Comparison of ENCODE assay signal across 8 mouse cellular contexts in the genomic region with DNA sequence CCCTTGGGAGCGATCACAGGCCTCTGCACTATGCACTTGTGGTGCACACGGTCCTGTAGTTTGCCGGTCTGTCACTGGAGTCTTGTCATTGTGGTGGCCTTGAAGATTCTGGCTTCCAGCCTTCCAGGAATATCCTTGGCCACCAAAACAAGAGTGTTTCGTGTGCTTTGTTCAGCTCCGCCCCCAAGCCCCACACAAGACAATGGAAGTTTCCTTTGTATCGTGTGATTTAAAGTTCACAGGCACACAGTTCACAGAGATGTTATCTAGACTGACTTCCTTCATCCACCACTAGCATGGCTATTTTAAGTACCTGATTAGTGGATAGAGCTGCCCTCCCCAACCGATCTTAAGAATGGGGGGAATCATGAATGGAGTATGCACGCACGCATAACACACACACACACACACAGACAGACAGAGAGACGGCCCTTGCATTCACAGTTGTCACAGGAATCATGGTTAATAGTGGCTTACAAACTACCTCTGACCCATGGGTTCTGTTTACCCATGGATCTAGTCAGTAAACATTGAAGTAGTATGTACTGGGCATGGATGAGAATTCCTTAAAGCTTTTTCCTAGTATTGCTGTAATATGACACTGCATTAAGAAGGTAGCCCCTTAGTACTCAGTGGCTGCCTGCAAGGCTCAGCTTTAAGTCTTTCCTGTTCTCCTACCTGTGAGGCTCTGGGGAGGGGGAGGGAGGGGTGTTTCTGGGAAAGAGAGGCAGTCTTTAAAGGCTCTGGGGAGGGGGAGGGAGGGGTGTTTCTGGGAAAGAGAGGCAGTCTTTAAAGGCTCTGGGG.
A peak's percentile ranks its signal among the peaks of the same experiment; 100 is the strongest.
DNase-seq lines count a peak whose midpoint lies in the region; ATAC-seq and TF ChIP-seq lines count a peak whose summit lies in the region.

No protein-coding gene starts in this region.

- H3K27me3 ChIP-seq in liver, adult 2 months (ENCODE audit: control insufficient read depth, insufficient read depth, low read length): no peaks in the 10 kb centered on the region
- H3K27me3 ChIP-seq in heart, embryonic 12.5 days (replicated peaks): no peaks in the 10 kb centered on the region
- no peaks in the 10 kb centered on the region for H3K27me3 ChIP-seq in kidney, embryonic 15.5 days
- H3K27me3 ChIP-seq in cerebellum, adult 2 months (ENCODE audit: control insufficient read depth, insufficient read depth, low read length): no peaks in the 10 kb centered on the region; the same call in 1 of the 2 replicates

- no peak for TF ChIP-seq POLR2A in liver, adult 2 months (IDR thresholded peaks at IDR 0.05; ENCODE audit: extremely low read depth, insufficient read depth, low read length)
- TF ChIP-seq POLR2A in cerebellum, adult 2 months (IDR thresholded peaks at IDR 0.05; ENCODE audit: borderline replicate concordance, insufficient read depth, low read length): no peak

- no peaks in the 10 kb centered on the region for H3K9me3 ChIP-seq in heart, embryonic 12.5 days (replicated peaks)
- no peaks in the 10 kb centered on the region for H3K9me3 ChIP-seq in kidney, embryonic 15.5 days (replicated peaks)

- H3K27ac ChIP-seq in liver, adult 2 months (replicated peaks; ENCODE audit: insufficient read depth, low read depth, low read length): no peak overlapping the region
- peak overlapping the region; percentile 22 for H3K27ac ChIP-seq in heart, embryonic 12.5 days (ENCODE audit: poor library complexity, severe bottlenecking)
- peak overlapping the region; percentile 75 for H3K27ac ChIP-seq in kidney, embryonic 15.5 days
- H3K27ac ChIP-seq in cerebellum, adult 2 months (ENCODE audit: insufficient read depth, low read length): no peak overlapping the region

- H3K4me3 ChIP-seq in liver, adult 2 months (ENCODE audit: insufficient read depth, low read depth, low read length): no peak overlapping the region
- H3K4me3 ChIP-seq in heart, embryonic 12.5 days: no peak overlapping the region
- no peak overlapping the region for H3K4me3 ChIP-seq in kidney, embryonic 15.5 days (replicated peaks)
- no peak overlapping the region for H3K4me3 ChIP-seq in cerebellum, adult 2 months (replicated peaks; ENCODE audit: insufficient read depth, low read depth, low read length)

- DNase-seq in liver, adult 2 months (ENCODE audit: extremely low read depth, low read depth, low spot score): peak; percentile 10
- no peak for DNase-seq in liver
- peak; percentile 3 for DNase-seq in naive thymus-derived CD4-positive, alpha-beta T cell, adult 2 months (ENCODE audit: low read depth)
- no peak for DNase-seq in right cerebral cortex, postnatal 25 days
- no peak for DNase-seq in cerebellum, adult 2 months
- DNase-seq in cerebellum, postnatal 25 days: no peak

- no peaks in the 10 kb centered on the region for H3K79me2 ChIP-seq in liver, adult 2 months (ENCODE audit: control insufficient read depth, insufficient read depth, low read length)

- TF ChIP-seq CTCF in liver, adult 2 months (IDR thresholded peaks at IDR 0.05; ENCODE audit: low read depth, low read length): no peak
- TF ChIP-seq CTCF in cerebellum, adult 2 months (IDR thresholded peaks at IDR 0.05; ENCODE audit: borderline replicate concordance, insufficient read depth, low read depth, low read length): no peak

- ATAC-seq in heart, embryonic 12.5 days (ENCODE audit: insufficient number of reproducible peaks, low FRiP score): peak; percentile 48; the same call in 1 of the 2 replicates
- ATAC-seq in kidney, embryonic 15.5 days (replicated peaks; ENCODE audit: low FRiP score): peak; percentile 55

- H3K36me3 ChIP-seq in liver, adult 2 months (ENCODE audit: control insufficient read depth, insufficient read depth, low read length): no peaks in the 10 kb centered on the region
- H3K36me3 ChIP-seq in heart, embryonic 12.5 days: no peaks in the 10 kb centered on the region
- H3K36me3 ChIP-seq in kidney, embryonic 15.5 days: 0 out of 2 replicates have a peak, but pooled peaks cover 5% of the 10 kb centered on the region

- H3K9ac ChIP-seq in liver, adult 2 months (ENCODE audit: low read depth, low read length): no peak overlapping the region
- no peak overlapping the region for H3K9ac ChIP-seq in heart, embryonic 12.5 days
- no peak overlapping the region for H3K9ac ChIP-seq in kidney, embryonic 15.5 days

- peak overlapping the region; percentile 29 for H3K4me2 ChIP-seq in heart, embryonic 12.5 days
- H3K4me2 ChIP-seq in kidney, embryonic 15.5 days: 0 out of 2 replicates have a peak overlapping the region, but pooled peaks have one; percentile 3

- H3K4me1 ChIP-seq in liver, adult 2 months (ENCODE audit: control insufficient read depth, insufficient read depth, low read length): no peaks in the 10 kb centered on the region
- H3K4me1 ChIP-seq in heart, embryonic 12.5 days (replicated peaks): peaks cover 58% of the 10 kb centered on the region
- peaks cover 62% of the 10 kb centered on the region for H3K4me1 ChIP-seq in kidney, embryonic 15.5 days
- H3K4me1 ChIP-seq in cerebellum, adult 2 months (ENCODE audit: control insufficient read depth, insufficient read depth, low read length): no peaks in the 10 kb centered on the region

- WGBS in liver, adult 2 months: 48% methylated on average over 10 of the region's 10 CpGs
- 28% methylated on average over 10 of the region's 10 CpGs for WGBS in heart, embryonic 12.5 days
- WGBS in kidney, embryonic 15.5 days: 36% methylated on average over 10 of the region's 10 CpGs
- WGBS in cerebellum, adult 2 months: 63% methylated on average over 10 of the region's 10 CpGs

Comparison
In these comparisons a context has a peak if more than half of its experiments do, and no peak if none do; other contexts are left out.
1. DNase-seq: peak in liver, adult 2 months (single experiment) and naive thymus-derived CD4-positive, alpha-beta T cell, adult 2 months (single experiment); none in liver (single experiment), right cerebral cortex, postnatal 25 days (single experiment), cerebellum, adult 2 months (0 of 2) and cerebellum, postnatal 25 days (0 of 2).
2. H3K27ac ChIP-seq: peak in heart, embryonic 12.5 days (single experiment) and kidney, embryonic 15.5 days (single experiment); none in liver, adult 2 months (single experiment) and cerebellum, adult 2 months (single experiment).